Mouse (Mus musculus) C2C12 (cell line): ENCODE data around the gene Cdk17.

Experiments
- CTCF ChIP-seq: IDR thresholded peaks from one replicate; pipeline ENCODE4 v1.5.1; 2011; ENCODE audit not compliant: control insufficient read depth, insufficient read depth, insufficient read length
- FOSL1 ChIP-seq: IDR thresholded peaks from one replicate; pipeline ENCODE4 v1.8.0; 2011; ENCODE audit warnings: mild to moderate bottlenecking, low read length; ENCODE audit not compliant: poor library complexity, insufficient read depth, severe bottlenecking
- MAX ChIP-seq: IDR thresholded peaks from one replicate; pipeline ENCODE4 v1.6.1; 2011; ENCODE audit warnings: mild to moderate bottlenecking, control low read depth
- MYOG ChIP-seq: IDR thresholded peaks from one replicate; pipeline ENCODE4 v1.6.1; 2011; ENCODE audit not compliant: control insufficient read depth, insufficient read length; ENCODE audit errors: extremely low read depth
- USF1 ChIP-seq: IDR thresholded peaks from one replicate; pipeline ENCODE4 v1.6.1; 2011; ENCODE audit warnings: low read depth, mild to moderate bottlenecking, control low read depth, moderate library complexity

DNA sequence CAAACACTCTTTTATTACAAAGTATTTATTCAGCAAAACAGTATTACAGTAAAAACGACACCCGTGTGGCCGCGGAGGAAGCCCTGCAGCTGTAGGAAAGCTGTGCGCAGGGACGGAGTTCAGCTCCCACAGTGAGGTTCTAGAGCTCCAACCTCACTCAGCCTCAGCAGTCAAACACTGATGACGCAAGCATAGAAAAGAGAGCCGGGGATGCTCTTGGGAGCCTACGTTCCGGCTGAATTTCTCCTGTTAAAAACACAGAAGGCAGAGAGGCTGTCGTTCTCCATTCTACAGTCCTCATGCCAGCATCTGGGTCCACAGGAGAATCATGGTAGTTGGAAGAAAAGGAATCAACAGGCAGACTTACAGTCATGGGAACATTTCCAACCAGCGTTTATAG is 86.7 kb downstream of the Cdk17 start:
- TF ChIP-seq CTCF (no peak), MYOG (no peak), FOSL1 (no peak), USF1 (no peak), MAX (no peak)
